Comparison of ENCODE assay signal across 21 mouse cellular contexts in the genomic region with DNA sequence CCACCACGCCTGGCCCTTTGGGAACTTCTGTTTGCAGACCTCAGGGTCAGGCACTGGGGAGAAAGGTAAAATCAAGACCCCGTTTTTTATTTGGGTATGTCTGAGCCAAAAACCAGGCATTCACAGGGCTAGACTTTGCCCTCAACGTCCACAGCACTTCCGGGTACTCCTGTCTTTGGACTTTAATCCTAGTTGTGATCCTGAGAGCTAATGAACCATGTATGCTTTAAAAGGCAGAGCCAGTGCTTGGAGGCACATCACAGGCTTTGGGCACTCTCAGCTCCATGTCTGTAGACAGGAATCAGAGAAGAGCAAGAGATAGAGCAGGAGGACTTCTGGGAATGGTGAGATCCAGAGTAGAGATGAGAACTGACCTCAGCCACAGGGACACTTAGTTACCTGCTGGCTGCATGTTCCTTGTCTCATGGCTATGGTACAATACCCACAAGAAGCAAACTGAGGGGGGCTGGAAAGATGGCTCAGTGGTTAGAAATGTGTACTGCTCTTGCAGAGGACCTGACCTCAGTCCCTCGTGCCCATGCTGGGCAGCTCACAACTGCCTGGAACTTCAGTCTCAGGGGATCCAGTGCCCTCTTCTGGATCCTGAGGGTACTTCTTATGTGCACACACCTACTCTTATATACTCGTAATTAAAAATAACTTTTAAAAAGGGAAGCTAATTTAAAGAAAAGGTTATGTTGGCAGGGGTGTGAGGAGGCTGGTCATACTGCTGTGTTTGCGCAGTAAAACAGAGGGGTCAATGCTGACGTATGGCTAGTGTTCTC. TPM values are rescaled to one million over a fixed set of nuclear protein-coding genes. Genes with fewer than 3 reads are reported as not detected.
DNase-seq lines count a peak whose midpoint lies in the region; ATAC-seq and TF ChIP-seq lines count a peak whose summit lies in the region.
"Had no signal": no experiment of that assay in that cellular context is flagged by ENCODE, and none has a peak within 500 bp of the region (broad histone marks: within the 10 kb centered on the region; RNA-seq: fewer than 3 reads in every experiment).

No protein-coding gene starts in this region.

- no peak overlapping the region for H3K9ac ChIP-seq in kidney, embryonic 14.5 days (ENCODE audit: low read depth, low read length)
- H3K9ac ChIP-seq in midbrain, postnatal 0 days (replicated peaks; ENCODE audit: low read length, poor library complexity, severe bottlenecking), result no peak overlapping the region
- no peak overlapping the region for H3K9ac ChIP-seq in midbrain, embryonic 15.5 days
- H3K9ac ChIP-seq in ES-Bruce4 (ENCODE audit: low read depth, poor library complexity, severe bottlenecking), result no peak overlapping the region
- H3K9ac ChIP-seq: forebrain, embryonic 13.5 days; hindbrain, embryonic 13.5 days; liver, embryonic 13.5 days had no signal

- WGBS in kidney, embryonic 14.5 days, result 74% methylated on average over 8 of the region's 8 CpGs
- WGBS in midbrain, postnatal 0 days, result 69% methylated on average over 8 of the region's 8 CpGs
- 74% methylated on average over 8 of the region's 8 CpGs for WGBS in midbrain, embryonic 15.5 days

- H3K27me3 ChIP-seq in kidney, embryonic 14.5 days (ENCODE audit: control insufficient read depth, insufficient read depth, low read length), result peaks cover 56% of the 10 kb centered on the region
- peaks cover 6% of the 10 kb centered on the region; the same call in 1 of the 2 replicates for H3K27me3 ChIP-seq in midbrain, postnatal 0 days (ENCODE audit: insufficient read depth, low read length)
- peaks cover 3% of the 10 kb centered on the region; the same call in 1 of the 2 replicates for H3K27me3 ChIP-seq in midbrain, embryonic 15.5 days (replicated peaks)
- no peaks in the 10 kb centered on the region for H3K27me3 ChIP-seq in ES-Bruce4 (ENCODE audit: control insufficient read depth, insufficient read depth, low read length, poor library complexity, severe bottlenecking)

- no peak for TF ChIP-seq EP300 in ES-Bruce4 (IDR thresholded peaks at IDR 0.05; ENCODE audit: insufficient read depth, low read depth, low read length)

- H3K27ac ChIP-seq in kidney, embryonic 14.5 days (ENCODE audit: low read depth, low read length), result no peak overlapping the region
- H3K27ac ChIP-seq in midbrain, postnatal 0 days (ENCODE audit: low read depth, low read length), result no peak overlapping the region
- no peak overlapping the region for H3K27ac ChIP-seq in midbrain, embryonic 15.5 days
- no peak overlapping the region for H3K27ac ChIP-seq in ES-Bruce4 (ENCODE audit: insufficient read depth, low read length)
- H3K27ac ChIP-seq: forebrain, embryonic 13.5 days; hindbrain, embryonic 13.5 days; kidney, postnatal 0 days; liver, embryonic 13.5 days had no signal

- no peak overlapping the region for H3K4me2 ChIP-seq in kidney, embryonic 14.5 days (replicated peaks; ENCODE audit: low read depth, low read length)
- no peak overlapping the region for H3K4me2 ChIP-seq in midbrain, postnatal 0 days (ENCODE audit: low read depth, low read length, poor library complexity, severe bottlenecking)
- H3K4me2 ChIP-seq in midbrain, embryonic 15.5 days, result no peak overlapping the region
- H3K4me2 ChIP-seq: forebrain, embryonic 13.5 days; hindbrain, embryonic 13.5 days; liver, embryonic 13.5 days had no signal

- peak; percentile 73 for DNase-seq in kidney, adult 9 months
- no peak for DNase-seq in midbrain, postnatal 0 days (ENCODE audit: low spot score)
- no peak for DNase-seq in embryo, embryonic 10 days (ENCODE audit: low spot score)
- DNase-seq: adrenal gland, adult 2 months; cerebellum, postnatal 14 days; gastrocnemius, postnatal 14 days; liver, embryonic 13.5 days; lung, postnatal 10 days had no signal

- no peaks in the 10 kb centered on the region for H3K9me3 ChIP-seq in kidney, embryonic 14.5 days (ENCODE audit: control insufficient read depth, low read length)
- H3K9me3 ChIP-seq in midbrain, postnatal 0 days (ENCODE audit: low read length), result no peaks in the 10 kb centered on the region
- no peaks in the 10 kb centered on the region for H3K9me3 ChIP-seq in midbrain, embryonic 15.5 days
- no peaks in the 10 kb centered on the region for H3K9me3 ChIP-seq in ES-Bruce4 (replicated peaks; ENCODE audit: control insufficient read depth, insufficient read depth, low read length, poor library complexity, severe bottlenecking)
- H3K9me3 ChIP-seq: forebrain, embryonic 13.5 days; hindbrain, embryonic 13.5 days; liver, embryonic 13.5 days; megakaryocyte, embryonic 14.5 days had no signal

- ATAC-seq in kidney, embryonic 14.5 days (ENCODE audit: low FRiP score, low TSS enrichment), result no peak
- no peak for ATAC-seq in midbrain, postnatal 0 days (ENCODE audit: low FRiP score)
- ATAC-seq in midbrain, embryonic 15.5 days (replicated peaks), result no peak
- ATAC-seq in megakaryocyte-erythroid progenitor cell, adult 5-6 weeks (replicated peaks; ENCODE audit: low FRiP score, low TSS enrichment, poor library complexity, severe bottlenecking), result 0 out of 2 replicates have a peak, but pooled peaks have one; percentile 47
- ATAC-seq in inflammation-experienced regulatory T-cells, adult 6 months, result no peak
- ATAC-seq: forebrain, embryonic 13.5 days had no signal

- H3K36me3 ChIP-seq in kidney, embryonic 14.5 days (ENCODE audit: control insufficient read depth, insufficient read depth, low read length), result no peaks in the 10 kb centered on the region
- no peaks in the 10 kb centered on the region for H3K36me3 ChIP-seq in midbrain, postnatal 0 days (ENCODE audit: insufficient read depth, low read length)
- H3K36me3 ChIP-seq in midbrain, embryonic 15.5 days (replicated peaks), result no peaks in the 10 kb centered on the region
- H3K36me3 ChIP-seq in ES-Bruce4 (ENCODE audit: control insufficient read depth, insufficient read depth, low read length, poor library complexity, severe bottlenecking), result no peaks in the 10 kb centered on the region
- H3K36me3 ChIP-seq: hindbrain, embryonic 13.5 days; liver, embryonic 13.5 days had no signal

- no peak for TF ChIP-seq POLR2A in ES-Bruce4 (IDR thresholded peaks at IDR 0.05; ENCODE audit: insufficient read depth, low read length)

- peak; percentile 18; the same call in 1 of the 2 replicates for TF ChIP-seq CTCF in midbrain, postnatal 0 days (IDR thresholded peaks at IDR 0.05)
- peak; percentile 24 for TF ChIP-seq CTCF in ES-Bruce4 (IDR thresholded peaks at IDR 0.05; ENCODE audit: low read depth, low read length)

- H3K4me1 ChIP-seq in kidney, embryonic 14.5 days (ENCODE audit: control insufficient read depth, insufficient read depth, low read length), result 0 out of 2 replicates have a peak, but pooled peaks cover 5% of the 10 kb centered on the region
- H3K4me1 ChIP-seq in midbrain, postnatal 0 days (ENCODE audit: insufficient read depth, low read length), result no peaks in the 10 kb centered on the region
- 0 out of 2 replicates have a peak, but pooled peaks cover under 1% of the 10 kb centered on the region for H3K4me1 ChIP-seq in midbrain, embryonic 15.5 days
- H3K4me1 ChIP-seq in ES-Bruce4 (ENCODE audit: control insufficient read depth, insufficient read depth, low read length), result no peaks in the 10 kb centered on the region
- H3K4me1 ChIP-seq: liver, embryonic 13.5 days had no signal

- no peak overlapping the region for H3K4me3 ChIP-seq in kidney, embryonic 14.5 days (ENCODE audit: low read length)
- H3K4me3 ChIP-seq in midbrain, postnatal 0 days (ENCODE audit: low read depth, low read length), result no peak overlapping the region
- H3K4me3 ChIP-seq in midbrain, embryonic 15.5 days, result no peak overlapping the region
- H3K4me3 ChIP-seq in ES-Bruce4 (ENCODE audit: low read depth, low read length), result no peak overlapping the region
- H3K4me3 ChIP-seq: forebrain, embryonic 13.5 days; hindbrain, embryonic 13.5 days; liver, embryonic 13.5 days; megakaryocyte, embryonic 14.5 days had no signal

RNA-seq across cellular contexts. Expression of gene Kazald1, which starts 25.6 kb away (rescaled TPM):
- polyA plus RNA-seq in kidney, embryonic 14.5 days (2014; fragmentation: Nextera tagmentation; extraction: Ambion mirVana), result 10.7 and 10.9 TPM in 2 replicates
- total RNA-seq in midbrain, postnatal 0 days (2014; rRNA removed), result 0.94 and 2.2 TPM in 2 replicates
- polyA plus RNA-seq in midbrain, postnatal 0 days (2015; fragmentation: Nextera tagmentation; extraction: Ambion mirVana), result 2.2 and 2.3 TPM in 2 replicates
- polyA plus RNA-seq in midbrain, embryonic 15.5 days (2015; fragmentation: Nextera tagmentation; extraction: Ambion mirVana), result 1.3 TPM in 2 replicates
- 0.67 and 0.85 TPM in 2 replicates for polyA plus RNA-seq in ES-Bruce4 (2011; ENCODE audit: insufficient read depth, insufficient read length, low read depth, missing spikeins)
- 1.2 TPM in 1 of 2 replicates, not detected in the other for total RNA-seq in megakaryocyte-erythroid progenitor cell, adult 5-6 weeks (2014; fragmentation: Nextera tagmentation)
- total RNA-seq in megakaryocyte-erythroid progenitor cell, adult 5-6 weeks (2017), result 0.80 and 1.7 TPM in 2 replicates
- polyA plus RNA-seq in inflammation-experienced regulatory T-cells, adult 6 months (2017; shearing (Covaris generic)), result 1 to 10 TPM in 1 of 3 experiments, under 1 TPM in 2; 0.21 to 1.0 (median 0.56) TPM

RNA-seq across cellular contexts. Expression of gene Tlx1, which starts 49.8 kb away (rescaled TPM):
- polyA plus RNA-seq in kidney, embryonic 14.5 days (2014; fragmentation: Nextera tagmentation; extraction: Ambion mirVana), result 0.26 TPM in 1 of 2 replicates, not detected in the other
- not detected in 2 replicates for total RNA-seq in midbrain, postnatal 0 days (2014; rRNA removed)
- polyA plus RNA-seq in midbrain, postnatal 0 days (2015; fragmentation: Nextera tagmentation; extraction: Ambion mirVana), result not detected in 2 replicates
- polyA plus RNA-seq in midbrain, embryonic 15.5 days (2015; fragmentation: Nextera tagmentation; extraction: Ambion mirVana), result not detected in 2 replicates
- not detected in 2 replicates for polyA plus RNA-seq in ES-Bruce4 (2011; ENCODE audit: insufficient read depth, insufficient read length, low read depth, missing spikeins)
- not detected in 2 replicates for total RNA-seq in megakaryocyte-erythroid progenitor cell, adult 5-6 weeks (2014; fragmentation: Nextera tagmentation)
- not detected in 2 replicates for total RNA-seq in megakaryocyte-erythroid progenitor cell, adult 5-6 weeks (2017)
- polyA plus RNA-seq in inflammation-experienced regulatory T-cells, adult 6 months (2017; shearing (Covaris generic)), result not detected
- total RNA-seq: adrenal gland, adult 2 months; gastrocnemius, postnatal 14 days; layer of hippocampus, postnatal 14 days; left cerebral cortex, postnatal 36 days had no signal
- polyA plus RNA-seq: adrenal gland, adult 2 months; kidney, postnatal 0 days; liver, embryonic 13.5 days; neural tube, embryonic 14.5 days; urinary bladder, adult 2 months had no signal

RNA-seq across cellular contexts. Expression of gene Sfxn3, which starts 53.4 kb away (rescaled TPM):
- 11.0 and 18.3 TPM in 2 replicates for polyA plus RNA-seq in kidney, embryonic 14.5 days (2014; fragmentation: Nextera tagmentation; extraction: Ambion mirVana)
- 72.2 and 85.8 TPM in 2 replicates for total RNA-seq in midbrain, postnatal 0 days (2014; rRNA removed)
- 101 and 102 TPM in 2 replicates for polyA plus RNA-seq in midbrain, postnatal 0 days (2015; fragmentation: Nextera tagmentation; extraction: Ambion mirVana)
- polyA plus RNA-seq in midbrain, embryonic 15.5 days (2015; fragmentation: Nextera tagmentation; extraction: Ambion mirVana), result 89.6 and 97.2 TPM in 2 replicates
- 13.4 and 15.6 TPM in 2 replicates for polyA plus RNA-seq in ES-Bruce4 (2011; ENCODE audit: insufficient read depth, insufficient read length, low read depth, missing spikeins)
- total RNA-seq in megakaryocyte-erythroid progenitor cell, adult 5-6 weeks (2014; fragmentation: Nextera tagmentation), result 10.6 and 23.4 TPM in 2 replicates
- 5.8 and 6.4 TPM in 2 replicates for total RNA-seq in megakaryocyte-erythroid progenitor cell, adult 5-6 weeks (2017)
- polyA plus RNA-seq in inflammation-experienced regulatory T-cells, adult 6 months (2017; shearing (Covaris generic)), result 10 to 100 TPM; 61.5 to 97.7 (median 97.5) TPM

RNA-seq across cellular contexts. Expression of gene Pdzd7, which starts 55.2 kb away (rescaled TPM):
- 1.3 and 1.4 TPM in 2 replicates for polyA plus RNA-seq in kidney, embryonic 14.5 days (2014; fragmentation: Nextera tagmentation; extraction: Ambion mirVana)
- 5.9 and 7.2 TPM in 2 replicates for total RNA-seq in midbrain, postnatal 0 days (2014; rRNA removed)
- polyA plus RNA-seq in midbrain, postnatal 0 days (2015; fragmentation: Nextera tagmentation; extraction: Ambion mirVana), result 2.9 and 3.4 TPM in 2 replicates
- 3.2 and 4.1 TPM in 2 replicates for polyA plus RNA-seq in midbrain, embryonic 15.5 days (2015; fragmentation: Nextera tagmentation; extraction: Ambion mirVana)
- 0.97 and 1.3 TPM in 2 replicates for polyA plus RNA-seq in ES-Bruce4 (2011; ENCODE audit: insufficient read depth, insufficient read length, low read depth, missing spikeins)
- total RNA-seq in megakaryocyte-erythroid progenitor cell, adult 5-6 weeks (2014; fragmentation: Nextera tagmentation), result not detected in 2 replicates
- total RNA-seq in megakaryocyte-erythroid progenitor cell, adult 5-6 weeks (2017), result not detected in 2 replicates
- polyA plus RNA-seq in inflammation-experienced regulatory T-cells, adult 6 months (2017; shearing (Covaris generic)), result not detected
- polyA plus RNA-seq: liver, embryonic 13.5 days had no signal
